Mouse (Mus musculus): ENCODE results near the gene Plagl1.

Plagl1 gene

GRCm38 (mm10) chr10:13135751-13136150 lies 75.4 kb downstream of the Plagl1 start:
- DNase-seq, result no peak

DNA sequence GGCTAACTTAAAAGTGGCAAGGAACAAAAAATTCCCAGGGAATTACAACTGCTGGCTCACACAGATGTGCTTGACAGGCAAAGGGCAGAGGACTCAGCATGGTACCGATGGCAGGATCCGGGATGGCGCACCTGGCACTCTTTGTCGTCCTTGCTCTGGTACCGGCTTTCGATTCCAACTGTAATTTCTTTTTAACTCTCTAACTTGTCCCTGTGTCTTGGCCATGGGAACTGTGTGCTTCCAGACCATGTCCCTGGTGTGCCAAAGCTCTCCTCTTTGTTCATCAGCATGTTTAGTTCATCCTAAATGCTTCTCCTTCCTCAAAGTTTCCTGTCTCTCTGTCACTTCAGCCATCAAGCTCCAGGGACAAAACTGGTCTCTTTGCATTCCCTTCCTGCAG lies 77.6 kb downstream of the Plagl1 start:
- no peak for DNase-seq

- DNase-seq, result no peak
Observed at GRCm38 (mm10) chr10:13140434-13140833, 80.1 kb downstream of the Plagl1 start.

GRCm38 (mm10) chr10:13150435-13150834 lies 90.1 kb downstream of the Plagl1 start:
- DNase-seq, result no peak

- peak; percentile 39 for DNase-seq
Observed at GRCm38 (mm10) chr10:13151353-13151752, 91.0 kb downstream of the Plagl1 start.

GRCm38 (mm10) chr10:13152811-13153364 lies 92.6 kb downstream of the Plagl1 start:
- DNase-seq, result no peak

DNA sequence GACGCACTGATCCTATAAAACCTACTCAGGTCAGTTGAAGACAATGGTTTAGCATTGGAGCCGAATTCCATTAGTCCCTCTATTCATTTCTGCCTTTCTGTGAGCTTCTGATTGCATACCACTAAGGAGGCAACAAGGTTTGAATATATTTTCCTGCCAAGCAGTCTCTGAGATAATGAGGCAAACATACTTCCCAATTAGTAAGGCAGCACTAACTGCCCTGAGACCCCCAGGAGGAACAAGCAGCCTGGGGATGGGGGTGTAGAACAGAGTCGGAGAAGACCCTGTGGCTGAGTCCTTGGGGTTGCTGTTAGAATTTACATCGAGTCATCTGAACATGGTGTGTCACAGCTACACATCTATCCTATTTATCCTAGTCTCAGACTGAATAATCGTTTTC lies 95.1 kb downstream of the Plagl1 start:
- no peak for DNase-seq

DNA sequence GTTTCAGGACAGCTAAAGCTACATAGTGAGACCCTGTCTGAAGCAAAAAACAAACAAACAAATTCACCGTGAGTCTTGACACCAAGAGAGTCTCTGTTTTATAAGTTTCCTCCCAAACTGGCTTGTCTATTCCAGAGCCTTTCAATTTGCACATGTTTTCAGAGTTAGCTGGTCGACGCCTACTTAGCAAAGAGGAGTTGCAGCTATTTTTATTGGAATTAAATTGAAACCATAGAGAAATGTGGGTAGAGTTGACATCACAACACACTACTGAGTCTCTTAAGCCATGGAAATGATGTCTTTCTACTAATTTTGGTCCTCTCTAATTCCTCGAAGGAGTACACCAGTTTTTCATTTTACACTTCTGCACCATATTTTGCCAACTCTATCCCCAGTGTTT lies 100.6 kb downstream of the Plagl1 start:
- no peak for DNase-seq

GRCm38 (mm10) chr10:13162031-13162430 lies 101.7 kb downstream of the Plagl1 start:
- no peak for DNase-seq

GRCm38 (mm10) chr10:13168461-13168860 lies 108.2 kb downstream of the Plagl1 start:
- DNase-seq, result no peak

DNA sequence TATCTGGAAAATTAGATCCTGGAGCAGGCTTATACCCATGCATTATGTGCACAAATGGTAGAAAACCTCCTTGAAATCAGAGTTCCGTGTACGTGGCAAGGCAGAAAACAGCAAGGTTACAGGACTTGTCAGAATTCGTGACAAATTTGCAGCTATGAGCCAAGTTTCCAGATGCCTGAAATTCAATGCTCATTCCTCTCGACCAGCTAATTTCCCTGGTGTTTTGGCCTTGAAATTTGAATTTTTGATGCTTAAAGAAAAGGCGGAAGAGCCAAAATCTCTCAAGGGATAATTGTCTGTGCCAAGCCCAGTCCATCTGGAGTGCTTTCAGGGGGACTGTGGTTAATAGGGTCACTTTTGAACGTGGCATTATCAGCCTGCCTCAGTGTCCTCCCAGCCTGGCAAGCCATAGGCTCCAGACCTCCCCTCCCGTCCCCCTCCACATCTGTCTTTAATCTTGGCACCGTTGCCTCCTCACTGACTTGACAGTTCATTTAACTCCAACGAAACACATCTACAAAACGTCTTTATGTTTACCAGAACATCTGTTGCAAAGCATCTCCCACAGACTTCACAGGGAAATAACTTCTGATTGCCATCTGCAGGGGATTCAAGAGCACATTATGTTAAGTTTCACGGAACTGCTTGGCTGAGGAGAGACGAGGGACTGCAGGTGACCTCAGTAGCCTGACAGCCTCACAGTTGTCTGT lies 110.6 kb downstream of the Plagl1 start:
- no peak for DNase-seq

DNA sequence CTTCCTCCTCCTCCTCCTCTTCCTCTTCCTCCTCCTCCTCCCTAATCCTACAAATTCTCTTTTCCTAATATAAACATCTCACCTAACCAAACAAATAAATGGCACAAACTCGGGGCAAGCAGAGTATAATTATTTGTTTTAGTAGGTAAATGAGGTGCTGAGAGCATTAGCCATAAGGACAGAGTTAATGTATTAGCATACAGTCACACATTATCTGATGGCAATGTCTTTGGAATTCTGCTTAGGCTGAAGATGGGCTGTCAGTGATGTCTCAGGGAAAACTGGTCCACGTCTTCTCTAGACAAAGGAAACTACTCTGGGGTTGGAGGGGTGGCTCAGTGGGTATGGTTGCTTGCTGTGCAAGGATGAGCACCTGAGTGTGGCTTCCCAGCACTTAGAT lies 111.2 kb downstream of the Plagl1 start:
- DNase-seq, result no peak

- peak; percentile 14 for DNase-seq
Observed at GRCm38 (mm10) chr10:13172798-13173221, 112.5 kb downstream of the Plagl1 start.

DNA sequence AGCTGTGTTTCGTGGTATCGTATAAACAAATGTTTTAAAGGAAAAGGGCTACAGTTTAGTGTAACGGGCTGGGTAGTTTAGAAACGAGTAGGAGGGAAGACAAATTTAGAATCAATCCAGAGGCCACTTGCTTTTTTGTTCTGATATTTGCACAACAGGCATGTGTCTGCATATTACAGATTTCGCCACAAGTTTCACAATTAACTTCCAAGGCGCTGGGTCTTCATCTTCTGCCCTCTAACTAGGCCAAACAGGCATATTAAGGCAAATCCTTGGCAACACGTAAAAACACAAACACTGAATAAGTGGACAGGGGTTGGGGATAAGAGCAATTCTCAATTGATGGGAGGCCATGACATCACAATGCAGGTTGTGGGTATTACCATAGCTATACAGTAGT lies 115.6 kb downstream of the Plagl1 start:
- no peak for DNase-seq

DNA sequence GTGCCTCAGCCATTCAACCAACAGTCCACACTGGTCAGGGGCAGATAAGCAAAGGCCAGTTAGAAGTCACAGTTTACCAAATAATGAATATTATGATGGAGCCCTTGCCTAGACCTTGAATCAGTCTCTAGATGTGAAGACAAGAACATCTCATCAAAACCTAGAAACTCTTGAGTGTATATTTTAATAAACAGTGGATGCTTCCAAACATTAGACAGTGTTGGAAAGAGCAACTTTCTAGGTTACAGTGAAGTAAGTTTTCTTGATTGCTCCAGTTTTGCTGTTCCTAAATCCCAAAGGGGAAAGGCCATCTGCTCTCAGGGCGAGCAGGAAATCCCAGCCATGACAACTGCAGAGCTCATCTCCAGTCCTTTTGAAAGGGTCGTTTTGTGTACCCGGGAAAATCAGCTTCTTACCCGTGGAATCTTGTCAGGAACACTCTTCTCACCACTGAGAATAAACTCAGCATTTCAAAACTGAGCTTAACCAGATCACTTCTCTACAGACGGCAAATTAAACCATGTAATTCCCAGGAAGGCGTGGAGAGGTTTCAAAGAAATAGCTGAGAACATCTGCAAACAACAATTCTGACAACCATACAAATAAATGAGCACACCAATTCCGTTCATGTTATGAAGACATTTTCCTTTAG lies 117.8 kb downstream of the Plagl1 start, which contains the start of gene Zc2hc1b:
Zc2hc1b (minus strand) TSS at position 51 of the 652 bp plus-strand sequence.
- no peak for DNase-seq

DNA sequence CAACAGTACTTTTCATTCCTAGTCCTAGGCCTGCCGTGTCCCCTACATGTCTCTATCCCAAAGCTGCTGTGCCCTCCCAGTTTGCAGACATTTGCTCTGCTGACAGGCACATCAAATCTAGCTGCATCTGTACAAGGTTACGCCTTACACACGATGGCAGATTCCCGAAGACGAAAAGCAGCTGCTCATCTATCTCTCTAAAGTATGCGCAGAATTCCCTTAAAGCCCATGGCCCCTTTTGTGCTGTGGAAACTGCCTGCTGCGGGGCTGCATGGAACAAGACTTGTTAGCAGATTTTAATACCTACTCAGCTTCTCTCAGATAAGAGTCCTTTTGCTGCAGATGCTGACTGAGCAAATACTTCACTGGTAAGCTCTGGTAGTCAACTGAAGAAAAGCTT lies 119.9 kb downstream of the Plagl1 start:
- no peak for DNase-seq

Data from kidney, postnatal 10 days (tissue).